Mouse (Mus musculus) neural tube, embryonic 13.5 days (tissue): Measurements from ENCODE around the gene Nfam1. TPM values are rescaled to one million over a fixed set of nuclear protein-coding genes. Genes with fewer than 3 reads are reported as not detected.

Experiments used
- ATAC-seq: fragments of 200-750 bp; cut with Nextera tagmentation; 2 replicates; pipeline ENCODE4 v1.8.0; 2017; ENCODE audit warnings: low read depth, mild to moderate bottlenecking, moderate TSS enrichment, moderate library complexity
- H3K27ac ChIP-seq: fragments of 300-500 bp; sonication (generic); replicated peaks from 2 replicates; pipeline ENCODE4 v1.5.1; 2015; ENCODE audit warnings: moderate library complexity, mild to moderate bottlenecking, inconsistent platforms
- H3K27me3 ChIP-seq: fragments of 300-500 bp; sonication (generic); 2 replicates; pipeline ENCODE4 v1.6.1; 2015; ENCODE audit warnings: mild to moderate bottlenecking, inconsistent platforms
- H3K36me3 ChIP-seq: fragments of 300-500 bp; sonication (generic); 2 replicates; pipeline ENCODE4 v1.6.1; 2015; ENCODE audit warnings: mild to moderate bottlenecking, inconsistent platforms
- H3K4me1 ChIP-seq: fragments of 300-500 bp; sonication (generic); replicated peaks from 2 replicates; pipeline ENCODE4 v1.6.1; 2015; ENCODE audit warnings: inconsistent platforms
- H3K4me2 ChIP-seq: fragments of 300-500 bp; sonication (generic); 2 replicates; pipeline ENCODE4 v1.6.1; 2015; ENCODE audit warnings: inconsistent platforms, mild to moderate bottlenecking, moderate library complexity
- H3K4me3 ChIP-seq: fragments of 300-500 bp; sonication (generic); 2 replicates; pipeline ENCODE4 v1.5.1; 2015; ENCODE audit warnings: mild to moderate bottlenecking, inconsistent platforms
- H3K9ac ChIP-seq: fragments of 300-500 bp; sonication (generic); 2 replicates; pipeline ENCODE4 v1.6.1; 2015; ENCODE audit warnings: moderate library complexity, mild to moderate bottlenecking, inconsistent platforms
- H3K9me3 ChIP-seq: fragments of 300-500 bp; sonication (generic); 2 replicates; pipeline ENCODE4 v1.6.1; 2016; ENCODE audit warnings: inconsistent platforms
- WGBS: fragments of 180-500 bp; shearing (Covaris S2); methylation state at CpG from one replicate; pipeline ENCODE4 v1.1.7; 2015; 5-methylcytosine and 5-hydroxymethylcytosine counted together
- microRNA-seq: library from miRNA; unstranded; fragments of <30 nt; microRNA quantifications from one replicate; pipeline ENCODE4, GENCODE M21; 2016
- polyA plus RNA-seq: library from polyadenylated mRNA; unstranded; fragments of >200 nt; fragmentation: Nextera tagmentation; extraction: Ambion mirVana; gene quantifications from 2 replicates; pipeline ENCODE4 v1.2.1, GENCODE M21; 2015

Nfam1 gene
- polyA plus RNA-seq, 1 experiment from 2014 or later, result 2.6 TPM

DNA sequence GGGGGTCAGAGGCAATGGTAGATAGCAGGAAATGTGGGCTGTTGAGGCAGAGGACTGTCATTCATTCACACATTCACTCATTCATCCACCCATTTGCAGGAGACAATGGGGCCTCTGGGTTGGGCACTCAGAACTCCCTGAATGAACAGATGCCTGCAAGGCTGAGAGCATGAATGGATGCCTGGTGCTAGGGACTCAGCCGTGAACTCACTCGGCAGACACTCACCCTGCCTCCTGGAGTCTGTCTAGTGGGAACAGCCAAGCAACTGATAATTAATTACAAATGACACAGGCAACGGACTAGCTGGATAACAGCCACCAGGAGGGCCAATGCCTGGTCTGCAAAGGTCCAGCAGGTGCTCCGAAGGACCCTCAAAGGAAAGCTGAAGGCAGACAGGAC lies 80.0 kb downstream of the Nfam1 start:
- Histone ChIP-seq H3K9me3 (no peaks in the 10 kb centered on the region), H3K27me3 (peaks cover 88% of the 10 kb centered on the region), H3K4me2 (no peak overlapping the region), H3K36me3 (no peaks in the 10 kb centered on the region), H3K27ac (peak overlapping the region; percentile 74), H3K9ac (peak overlapping the region; percentile 38; the same call in 1 of the 2 replicates), H3K4me3 (no peak overlapping the region), H3K4me1 (peaks cover 99% of the 10 kb centered on the region)
- no peak for ATAC-seq
- 15% methylated on average over 4 of the region's 4 CpGs for WGBS

DNA sequence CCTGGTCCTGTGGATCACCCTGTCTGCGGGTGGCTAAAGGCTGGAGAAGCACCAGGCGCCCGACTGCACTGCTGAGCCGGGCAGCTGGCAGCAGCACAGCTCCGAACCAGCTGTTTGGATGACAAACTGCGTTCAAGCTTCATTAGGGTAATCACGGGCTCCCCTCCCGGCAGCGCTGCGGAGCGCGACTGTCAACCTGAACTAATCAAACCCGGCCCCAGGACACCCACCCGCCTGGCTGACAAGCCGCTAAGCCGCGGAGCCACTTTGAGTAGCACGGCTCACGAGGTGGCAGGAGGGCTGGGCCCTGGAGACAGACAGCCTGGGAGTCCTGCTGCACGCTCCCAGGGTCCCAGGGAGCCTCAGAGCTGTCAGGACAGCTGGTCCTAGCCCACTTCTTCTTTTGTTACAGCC lies 80.8 kb downstream of the Nfam1 start:
- 2% methylated on average over 20 of the region's 20 CpGs for WGBS
- Histone ChIP-seq H3K9ac (peak overlapping the region; percentile 38), H3K27ac (peak overlapping the region; percentile 74), H3K9me3 (no peaks in the 10 kb centered on the region), H3K4me1 (peaks cover 99% of the 10 kb centered on the region), H3K27me3 (peaks cover 90% of the 10 kb centered on the region), H3K36me3 (no peaks in the 10 kb centered on the region), H3K4me3 (no peak overlapping the region), H3K4me2 (peak overlapping the region; percentile 32)
- peak; percentile 69 for ATAC-seq

DNA sequence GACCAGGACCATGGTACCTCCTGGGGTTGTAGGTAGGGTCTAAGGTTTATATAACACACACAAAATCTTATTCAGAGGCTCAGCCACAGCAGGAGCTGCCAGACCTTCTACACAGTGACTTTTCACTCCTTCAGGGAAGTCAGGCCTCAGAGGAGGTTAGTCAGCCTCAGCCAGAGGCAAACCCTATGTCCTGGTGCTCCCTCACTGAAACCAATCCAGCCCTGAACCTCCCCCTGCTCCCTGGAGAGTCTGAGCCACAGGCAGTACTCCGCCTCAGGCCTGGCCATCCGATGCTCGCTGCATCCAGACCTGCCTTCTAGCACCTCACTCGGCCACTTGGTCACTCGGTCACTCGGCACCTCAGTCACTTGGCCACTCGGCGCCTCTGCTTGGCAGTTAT lies 82.9 kb downstream of the Nfam1 start:
- ATAC-seq, result no peak
- Histone ChIP-seq H3K4me3 (no peak overlapping the region), H3K9me3 (no peaks in the 10 kb centered on the region), H3K27me3 (peaks cover 89% of the 10 kb centered on the region), H3K9ac (no peak overlapping the region; the same call in 1 of the 2 replicates), H3K27ac (no peak overlapping the region), H3K36me3 (no peaks in the 10 kb centered on the region), H3K4me2 (no peak overlapping the region), H3K4me1 (peaks cover 94% of the 10 kb centered on the region)
- WGBS, result 37% methylated on average over 8 of the region's 8 CpGs

DNA sequence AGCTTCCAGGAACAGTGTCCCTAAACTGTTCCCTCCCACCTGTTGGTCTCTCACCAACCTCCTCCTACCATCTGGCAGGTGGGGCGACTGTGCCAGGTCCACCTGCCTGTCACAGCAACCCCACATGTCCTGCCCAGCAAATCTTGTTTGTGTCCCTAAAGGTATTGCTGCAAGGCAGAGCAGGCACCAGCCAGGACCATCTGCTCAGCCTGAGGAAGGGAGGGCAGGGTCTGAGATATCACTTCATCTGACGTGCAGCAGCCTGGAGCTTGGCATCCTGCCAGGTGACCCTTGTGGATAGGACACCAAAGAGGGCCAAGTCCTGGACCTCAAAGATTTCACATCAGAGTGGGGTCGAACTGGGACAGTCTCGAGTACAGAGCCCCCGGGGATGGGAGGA lies 85.7 kb downstream of the Nfam1 start:
- no peaks in the 10 kb centered on the region for H3K9me3 ChIP-seq
- H3K9ac ChIP-seq, result no peak overlapping the region
- whole genome bisulfite sequencing, result 68% methylated on average over 5 of the region's 5 CpGs
- peaks cover 87% of the 10 kb centered on the region for H3K4me1 ChIP-seq
- no peak overlapping the region for H3K4me2 ChIP-seq
- no peak for ATAC-seq
- no peak overlapping the region for H3K27ac ChIP-seq
- no peak overlapping the region for H3K4me3 ChIP-seq
- no peaks in the 10 kb centered on the region for H3K36me3 ChIP-seq
- peaks cover 91% of the 10 kb centered on the region for H3K27me3 ChIP-seq

DNA sequence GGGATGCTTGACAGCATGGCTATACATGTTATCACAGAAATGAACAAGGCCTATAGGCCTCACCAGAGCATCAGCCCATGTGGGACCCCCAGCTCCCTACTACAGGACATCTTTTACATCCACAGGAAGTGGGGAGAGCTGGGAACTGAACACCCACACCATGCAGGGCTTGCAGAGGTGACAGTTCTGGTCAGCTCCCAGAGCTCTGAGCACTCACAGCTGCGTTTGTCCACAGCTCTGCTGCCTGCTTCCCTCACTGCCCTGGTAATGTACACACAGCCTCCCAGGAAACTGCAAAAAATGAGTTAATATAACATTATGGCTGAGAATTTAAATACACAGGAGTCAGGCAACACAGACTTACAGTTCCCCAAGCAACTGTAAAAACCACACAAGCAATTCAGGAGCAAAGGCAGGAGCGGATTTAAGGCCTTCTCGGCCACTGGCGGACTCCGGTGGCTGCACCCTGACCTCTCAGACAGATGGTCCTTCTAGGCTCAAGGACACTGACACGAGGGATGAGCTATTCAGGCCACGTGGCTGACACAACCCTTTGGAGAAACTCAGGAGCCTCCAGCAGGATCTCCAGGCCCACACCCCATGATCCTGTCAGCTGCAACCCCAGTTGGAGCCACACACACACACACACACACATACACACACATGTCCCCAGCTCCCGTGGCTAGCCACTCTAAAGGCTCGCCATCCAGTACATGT lies 88.5 kb downstream of the Nfam1 start:
- Histone ChIP-seq H3K4me2 (no peak overlapping the region), H3K9ac (0 out of 2 replicates have a peak overlapping the region, but pooled peaks have one; percentile 41), H3K4me1 (peaks cover 87% of the 10 kb centered on the region), H3K27me3 (peaks cover 73% of the 10 kb centered on the region), H3K36me3 (no peaks in the 10 kb centered on the region), H3K9me3 (no peaks in the 10 kb centered on the region), H3K4me3 (no peak overlapping the region), H3K27ac (no peak overlapping the region)
- WGBS, result 56% methylated on average over 9 of the region's 9 CpGs
- ATAC-seq, result no peak

Small RNA genes lying within 50 kb of the gene (microRNA-seq; reads per million reads assigned to microRNA genes)
- 11.4 reads per million, percentile 28 among the genes with 10 or more reads in this experiment for gene Mir3080

Other genes with a start within 250 kb of the Nfam1 start
- gene Cyp2d26, start 239.0 kb downstream of the Nfam1 start, polyA plus RNA-seq, result 0.15 TPM in 1 of 2 replicates, not detected in the other
- 11.8 and 12.7 TPM in 2 replicates for gene Tcf20, start 45.4 kb downstream of the Nfam1 start, polyA plus RNA-seq
- gene Serhl, start 56.2 kb upstream of the Nfam1 start, polyA plus RNA-seq, result 20.8 and 31.3 TPM in 2 replicates
- gene Rrp7a, start 89.5 kb upstream of the Nfam1 start, polyA plus RNA-seq, result 68.3 and 76.0 TPM in 2 replicates
- 137 and 140 TPM in 2 replicates for gene Poldip3, start 116.1 kb upstream of the Nfam1 start, polyA plus RNA-seq
- 130 and 140 TPM in 2 replicates for gene Cyb5r3, start 139.3 kb upstream of the Nfam1 start, polyA plus RNA-seq
- gene A4galt, start 218.5 kb upstream of the Nfam1 start, polyA plus RNA-seq, result 2.5 and 3.5 TPM in 2 replicates